Mouse (Mus musculus) thymus, postnatal 10 days (tissue): ENCODE data around the gene Tex26.

ENCODE experiments used
- DNase-seq, 2 experiments: peaks; one replicate each; pipeline ENCODE4 v3.0.0; 2021; ENCODE audit warnings: low spot score in 2 of 2

The Tex26 gene

GRCm38 (mm10) chr5:149433618-149434017 lies 5.8 kb upstream of the Tex26 start:
- no peak for DNase-seq

GRCm38 (mm10) chr5:149434141-149434690 lies 5.2 kb upstream of the Tex26 start:
- no peak for DNase-seq

DNA sequence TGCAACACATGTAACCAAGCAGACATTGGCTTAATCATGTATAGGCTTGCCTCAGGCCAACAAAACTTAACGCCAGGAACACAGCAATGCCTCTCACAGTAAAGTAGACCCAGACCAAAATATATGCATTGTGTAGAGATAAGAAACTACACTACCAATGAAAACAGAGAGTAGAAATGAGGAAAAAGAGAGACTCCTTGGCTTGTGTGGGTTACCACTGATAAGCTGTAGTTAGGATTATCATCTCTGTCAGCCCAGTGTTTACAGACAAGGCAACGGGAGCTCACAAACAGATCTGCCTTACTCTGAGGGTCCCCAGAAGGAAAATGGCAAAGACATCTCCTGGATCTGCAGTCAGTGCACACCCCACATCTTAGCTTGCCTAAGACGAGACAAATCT lies 2.9 kb upstream of the Tex26 start:
- no peak for DNase-seq

- no peak for DNase-seq
Observed at GRCm38 (mm10) chr5:149437150-149437549, 2.3 kb upstream of the Tex26 start.

DNA sequence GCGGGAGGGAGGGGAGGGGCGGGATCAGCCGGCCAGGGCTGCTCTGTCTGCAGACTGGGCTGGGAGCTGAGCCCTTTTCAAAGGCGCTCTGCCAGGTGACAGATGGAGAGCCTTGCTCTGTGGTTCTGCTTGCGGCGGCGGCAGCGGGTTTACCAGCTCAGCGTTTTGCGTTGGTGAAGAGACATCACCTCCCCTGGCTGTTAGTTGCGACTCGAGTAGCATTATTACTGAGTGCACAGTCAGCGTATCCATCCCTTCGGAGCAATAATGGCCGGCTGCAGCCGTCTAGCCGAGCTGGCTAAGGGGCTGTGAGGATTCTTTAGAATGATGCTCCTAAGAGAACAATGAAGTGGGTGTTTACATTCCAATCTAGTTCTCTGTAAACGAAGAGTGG lies 717 bp downstream of the Tex26 start:
- peak; percentile 60 to 69 for DNase-seq

- no peak for DNase-seq
Observed at GRCm38 (mm10) chr5:149441646-149442276, 2.3 kb downstream of the Tex26 start.

GRCm38 (mm10) chr5:149442277-149442660 lies 2.8 kb downstream of the Tex26 start:
- DNase-seq = no peak

- no peak for DNase-seq
Observed at GRCm38 (mm10) chr5:149444451-149444850, 5.0 kb downstream of the Tex26 start.

DNA sequence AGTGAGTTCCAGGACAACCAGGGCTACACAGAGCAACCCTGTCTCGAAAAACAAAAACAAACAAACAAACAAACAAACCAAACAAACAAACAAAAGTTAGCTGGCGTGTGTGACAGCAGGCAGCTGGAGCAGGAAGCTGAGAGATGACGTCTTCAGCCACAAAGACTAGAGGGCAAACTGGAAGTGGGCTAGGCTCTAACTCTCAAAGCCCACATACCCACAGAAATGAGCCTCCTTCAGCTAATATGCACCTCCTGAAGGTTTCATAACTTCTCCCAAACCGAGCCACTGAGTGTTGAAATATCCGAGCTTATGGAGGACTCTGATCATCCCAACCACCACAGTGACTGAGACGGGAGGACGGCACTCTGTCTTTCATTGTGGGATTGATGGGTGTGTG lies 7.0 kb downstream of the Tex26 start:
- peak; percentile 42 to 56 for DNase-seq

DNA sequence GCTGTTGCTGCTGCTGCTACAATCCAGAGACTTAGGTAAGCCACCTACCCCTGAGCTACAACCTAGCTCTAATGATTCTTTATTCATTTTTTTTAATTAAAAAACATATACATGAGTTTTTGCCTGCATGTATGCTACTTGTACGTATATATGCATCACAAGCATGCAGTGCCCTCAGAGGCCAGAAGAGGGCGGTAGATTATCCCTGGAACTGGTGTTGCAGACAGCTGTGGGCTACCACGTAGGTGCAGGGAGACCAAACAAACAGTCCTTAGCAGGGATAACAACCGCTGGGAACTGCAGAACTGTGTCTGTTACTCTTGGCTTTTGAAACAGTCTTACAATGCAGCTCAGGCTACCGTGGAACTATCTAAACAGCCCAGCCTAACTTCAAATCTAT lies 8.3 kb downstream of the Tex26 start:
- DNase-seq = no peak

DNA sequence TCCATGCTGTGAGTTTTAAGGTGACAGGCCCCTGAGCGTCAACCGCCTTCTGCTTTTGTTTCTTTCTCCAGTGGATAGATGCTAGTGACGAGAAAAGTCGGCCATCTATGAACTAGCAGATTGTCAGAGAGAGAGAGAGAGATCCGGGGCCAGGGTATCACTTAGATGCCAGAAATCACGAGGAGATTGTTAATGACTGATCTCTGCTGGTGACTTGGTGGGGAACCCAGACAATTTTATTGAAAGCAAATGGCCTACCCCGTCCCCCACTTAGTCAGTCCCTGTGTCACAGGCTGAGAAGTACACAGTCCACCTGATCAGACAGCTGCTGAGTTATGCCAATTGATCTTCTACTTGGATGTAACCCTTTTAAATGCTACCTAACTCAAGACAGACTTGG lies 9.9 kb downstream of the Tex26 start:
- no peak for DNase-seq

DNA sequence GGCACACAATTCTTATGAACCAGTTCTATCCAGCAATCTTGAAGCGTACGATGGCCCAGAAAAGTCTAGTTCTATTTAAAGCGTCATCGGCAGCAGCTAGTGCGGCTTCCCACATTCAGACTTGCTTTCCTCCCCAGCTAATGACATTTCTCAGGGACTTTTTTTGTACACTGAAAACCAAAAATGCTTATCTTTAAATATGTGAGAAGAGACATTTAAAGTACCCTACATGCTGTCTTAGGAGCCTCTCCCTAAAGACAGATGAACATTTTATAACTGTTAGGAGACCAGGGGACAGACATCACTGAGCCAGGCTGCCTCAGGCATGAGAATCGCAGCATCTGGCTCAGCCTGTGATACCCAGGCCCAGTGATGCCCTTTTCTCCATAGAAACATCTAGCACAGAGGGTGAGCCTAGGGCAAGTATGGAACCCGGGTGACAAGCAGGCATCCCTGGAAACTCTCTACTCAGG lies 11.8 kb downstream of the Tex26 start:
- DNase-seq = no peak

DNA sequence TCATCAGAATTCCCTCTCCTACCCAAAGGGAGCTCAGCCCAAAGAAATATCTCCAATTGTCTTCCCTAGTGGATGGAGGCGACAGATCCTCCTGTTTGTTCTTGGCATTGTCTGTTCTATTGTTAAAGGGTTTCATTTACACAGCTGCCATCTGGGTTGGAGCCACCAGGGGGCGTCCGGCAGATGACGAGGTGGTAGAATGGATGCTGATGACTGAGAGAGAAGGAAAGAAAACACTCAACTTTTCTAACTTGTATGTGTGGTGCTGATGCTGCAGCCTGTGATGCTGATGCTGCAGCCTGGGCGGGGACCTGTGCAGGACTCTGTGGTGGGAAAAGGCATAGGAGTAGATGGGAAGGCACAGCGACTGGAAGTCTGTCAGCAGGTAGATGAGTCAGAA lies 14.8 kb downstream of the Tex26 start:
- peak; percentile 58 to 88 for DNase-seq

GRCm38 (mm10) chr5:149456544-149456943 lies 17.1 kb downstream of the Tex26 start:
- peak in 1 of 2 experiments; percentile 43 for DNase-seq

DNA sequence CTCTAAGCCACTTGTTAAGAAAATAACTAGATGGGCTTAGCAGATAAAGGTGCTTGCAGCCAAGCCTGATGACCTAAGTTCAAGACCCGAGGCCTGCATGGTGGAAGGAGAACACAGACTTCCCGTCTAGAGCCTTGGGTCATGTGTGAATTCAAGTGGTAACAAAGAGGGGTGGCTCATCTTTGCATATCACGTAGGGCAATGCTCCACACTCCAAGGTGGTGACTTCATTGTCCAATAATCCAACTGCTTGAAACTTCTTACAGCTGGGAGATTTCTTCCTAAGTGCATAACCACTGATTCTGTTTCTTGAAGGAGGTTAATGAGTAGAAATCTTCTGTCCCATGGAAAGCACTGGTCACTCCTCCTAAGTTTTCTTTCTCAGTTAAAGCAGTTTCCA lies 22.6 kb downstream of the Tex26 start:
- no peak for DNase-seq

DNA sequence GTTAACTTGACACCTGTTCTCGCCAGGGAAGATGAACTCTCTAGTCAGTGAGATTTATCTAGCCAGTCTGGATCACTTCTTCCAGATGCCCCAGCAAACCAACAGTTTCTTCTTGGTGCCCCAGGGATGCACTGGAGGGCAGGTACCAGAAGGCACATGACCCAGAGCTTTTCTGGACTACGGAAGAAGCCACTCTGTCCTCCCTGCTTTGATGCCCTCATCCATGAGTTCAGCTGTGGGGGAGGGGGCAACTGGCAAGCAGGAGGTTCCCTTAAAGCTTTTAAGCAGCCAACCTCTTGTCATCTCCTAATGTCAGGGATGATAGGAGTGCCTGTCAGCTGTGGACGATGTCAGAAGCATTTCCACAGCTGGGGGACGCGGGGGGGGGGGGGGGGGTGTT lies 25.8 kb downstream of the Tex26 start:
- no peak for DNase-seq

DNA sequence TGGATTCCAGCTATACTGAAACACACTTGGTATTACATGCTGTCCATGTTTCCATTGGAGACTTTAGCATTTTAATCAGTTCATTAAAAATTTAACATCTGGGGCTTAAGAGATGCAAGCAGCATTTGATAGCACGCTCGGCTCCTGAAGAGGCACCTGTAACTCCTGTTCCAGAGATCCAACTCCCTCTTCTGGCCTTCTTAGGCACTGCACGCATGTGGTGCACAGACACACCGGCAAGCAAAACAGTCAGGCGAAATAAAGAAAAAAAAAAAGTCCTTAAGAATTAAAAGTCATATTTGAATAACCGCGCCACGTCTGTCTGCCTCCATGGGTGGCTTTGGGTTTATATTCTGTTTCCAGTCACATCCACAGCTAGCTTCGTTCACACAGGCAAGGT lies 34.7 kb downstream of the Tex26 start:
- DNase-seq = no peak

- DNase-seq = no peak
Observed at GRCm38 (mm10) chr5:149474701-149475468, 35.4 kb downstream of the Tex26 start.

- DNase-seq = no peak
Observed at GRCm38 (mm10) chr5:149481920-149482319, 42.5 kb downstream of the Tex26 start.

DNA sequence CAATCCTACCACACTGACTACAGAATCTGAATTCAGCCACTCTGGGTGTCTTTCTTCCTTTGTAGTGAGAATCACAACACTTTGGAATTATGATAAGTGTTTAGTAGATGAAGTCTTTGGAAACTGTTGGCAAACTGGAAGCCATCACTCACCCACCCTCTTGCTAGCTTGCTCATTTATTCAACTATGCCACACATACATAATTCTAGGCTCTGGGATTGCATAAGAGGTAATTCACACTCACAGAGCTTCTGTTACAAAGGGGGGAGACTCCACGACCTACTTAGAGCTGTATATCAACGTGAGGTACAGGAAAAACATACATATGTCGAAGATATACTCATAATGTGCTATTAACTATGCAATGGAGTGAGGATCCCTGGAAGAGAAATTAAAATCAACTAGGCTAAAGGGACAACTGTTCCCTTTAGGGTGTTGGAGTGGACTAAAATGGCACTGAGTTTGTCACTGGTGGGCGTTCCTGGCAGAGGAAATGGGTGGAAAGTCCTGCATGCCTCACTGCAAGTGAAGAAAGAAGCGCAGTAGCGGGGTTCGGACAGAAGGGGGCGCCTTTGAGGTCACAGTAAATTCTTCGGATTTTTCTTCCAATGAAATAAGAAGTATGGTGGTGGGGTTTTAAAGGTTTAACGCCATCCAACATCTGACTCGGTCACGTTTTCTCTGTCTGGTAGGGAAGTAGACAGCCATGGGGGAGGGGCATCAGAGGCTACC lies 44.0 kb downstream of the Tex26 start:
- peak in 1 of 2 experiments; percentile 16 for DNase-seq

DNA sequence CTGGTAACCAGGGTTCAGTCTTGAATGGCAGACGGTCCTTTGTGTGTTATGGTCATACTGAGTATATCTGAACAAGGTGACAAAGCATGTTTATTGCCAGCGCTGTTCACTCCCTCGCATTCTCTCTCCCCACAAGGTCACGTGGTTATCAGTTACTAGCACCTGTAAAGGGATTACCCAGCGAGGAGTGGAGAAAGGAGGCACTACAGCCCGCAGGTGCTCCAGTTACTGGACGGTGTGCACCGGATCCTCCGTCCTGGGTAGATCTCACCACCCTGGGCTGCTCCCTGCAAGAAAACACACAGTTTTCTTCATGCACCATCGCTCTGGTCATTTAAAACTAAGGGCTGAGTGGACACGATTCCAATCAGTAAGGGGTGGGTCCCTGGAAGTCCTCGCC lies 44.8 kb downstream of the Tex26 start:
- no peak for DNase-seq

DNA sequence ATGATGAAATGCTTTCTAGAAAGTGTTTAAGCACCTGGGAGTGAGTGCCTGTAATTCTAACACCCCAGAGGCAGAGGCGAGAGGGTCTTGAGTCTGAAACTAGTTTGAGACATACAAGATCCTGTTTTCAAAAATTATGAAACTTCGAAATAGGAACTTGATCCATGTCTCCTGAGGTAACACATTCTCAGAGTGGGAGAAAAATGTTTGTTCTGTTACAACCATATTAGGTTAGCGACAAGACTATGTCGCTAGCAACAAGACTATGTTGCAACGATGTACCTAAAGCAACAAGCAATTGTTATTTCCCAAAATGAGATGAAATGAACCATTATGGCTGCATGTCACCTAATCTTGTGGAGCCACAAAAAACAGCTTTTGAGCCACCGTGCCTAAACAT lies 46.0 kb downstream of the Tex26 start:
- DNase-seq = no peak
